Mouse (Mus musculus): Measurements from ENCODE around the gene Myo15.

- TF ChIP-seq POLR2A (IDR thresholded peaks at IDR 0.05; ENCODE audit: extremely low read depth, insufficient read depth, low read length) (no peak), CTCF (IDR thresholded peaks at IDR 0.05; ENCODE audit: extremely low read depth, insufficient read depth, low read length) (peak; percentile 51)
These were observed 3.2 kb upstream of the Myo15 start for GRCm38 (mm10) chr11:60465943-60466380.
